Mouse (Mus musculus): ENCODE results near the gene Fam161b.

Fam161b gene

DNA sequence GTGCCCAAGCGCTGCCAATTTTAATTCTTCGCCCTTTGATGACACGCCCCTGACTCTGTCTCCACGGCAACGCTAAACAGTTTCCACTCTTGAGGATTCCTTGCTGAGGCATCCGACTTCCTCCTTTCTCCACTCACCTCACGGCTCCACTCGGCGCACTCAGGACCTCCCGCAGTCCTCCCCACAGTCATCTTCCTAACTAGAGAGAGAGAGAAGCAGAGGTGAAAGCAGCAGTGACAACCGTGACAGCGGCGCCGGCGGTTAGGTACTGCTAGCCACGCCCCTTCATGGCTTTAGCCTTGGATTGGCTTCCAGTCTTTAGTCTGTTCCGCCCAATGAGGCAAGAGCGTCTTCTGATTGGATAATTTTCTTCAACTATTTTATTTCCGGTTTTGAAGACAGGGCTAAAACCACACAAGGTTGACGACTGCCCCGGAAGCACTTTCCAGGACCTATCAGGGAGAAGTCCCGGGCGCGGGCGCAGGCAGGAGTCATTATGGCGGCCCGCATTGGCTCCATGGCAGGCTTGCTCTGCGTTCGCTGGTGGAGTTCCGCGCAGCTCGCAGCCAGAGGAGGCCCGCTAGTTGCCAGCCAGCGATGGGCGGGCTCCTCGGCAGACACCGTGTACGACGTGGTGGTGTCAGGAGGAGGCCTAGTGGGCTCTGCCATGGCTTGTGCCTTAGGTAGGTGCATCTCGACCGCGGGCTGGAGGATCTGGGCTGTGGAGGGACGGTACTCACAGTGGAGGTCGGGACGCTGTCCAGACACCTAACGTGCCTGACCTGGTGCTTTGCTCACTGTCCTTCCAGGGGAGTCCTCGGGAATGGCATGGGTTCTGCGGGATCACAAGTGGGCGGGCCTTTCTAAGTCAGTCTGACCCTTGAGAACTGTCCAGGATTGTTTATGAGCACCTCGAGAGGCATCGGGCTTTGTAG is at the start of gene Fam161b, which contains the start of gene Coq6:
TSS of gene Fam161b (minus strand) at position 279 of the 935 bp plus-strand sequence.
TSS of gene Coq6 (plus strand) at position 103 of the 935 bp plus-strand sequence.
- peak; percentile 89 for DNase-seq (ENCODE audit: low spot score)

DNA sequence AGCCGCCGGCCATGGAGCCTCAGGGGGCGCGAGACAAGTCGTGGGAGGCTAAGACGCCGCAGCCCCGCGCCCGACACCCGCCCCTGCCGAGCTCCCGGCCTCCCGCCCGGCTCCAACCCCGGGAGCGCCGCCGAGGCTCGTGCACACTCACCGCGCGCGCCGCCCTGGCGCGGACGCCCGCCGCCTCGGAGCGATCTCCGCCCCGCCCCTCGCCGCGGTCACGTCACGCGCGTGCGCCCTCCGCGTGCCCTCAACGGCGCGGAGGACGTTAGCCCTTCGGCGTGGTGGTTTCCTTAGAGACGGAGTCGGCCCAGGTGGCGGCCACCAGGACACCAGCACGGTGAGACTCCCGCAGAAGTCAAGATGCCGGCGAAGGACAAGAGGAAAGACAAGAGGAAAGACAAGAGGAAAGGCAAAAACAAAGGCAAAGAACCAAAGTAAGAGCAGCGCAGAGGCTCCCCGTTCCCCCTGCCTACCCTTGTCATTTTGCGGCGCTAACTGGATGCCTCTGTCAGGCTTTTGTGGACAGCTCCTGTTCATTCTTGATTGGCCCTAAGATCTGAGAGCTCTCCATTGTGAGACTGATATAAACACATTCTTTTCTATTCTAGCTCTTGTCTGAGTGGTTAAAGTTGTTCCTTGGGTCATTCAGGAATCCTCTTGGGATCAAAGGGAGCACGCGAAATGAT is 47.3 kb upstream of the Fam161b start, which contains the start of the genes Entpd5 and Bbof1:
TSS of gene Entpd5 (minus strand) at position 211 of the 689 bp plus-strand sequence.
TSS of gene Bbof1 (plus strand) at position 253 of the 689 bp plus-strand sequence.
- DNase-seq (ENCODE audit: low spot score) = peak; percentile 90

DNA sequence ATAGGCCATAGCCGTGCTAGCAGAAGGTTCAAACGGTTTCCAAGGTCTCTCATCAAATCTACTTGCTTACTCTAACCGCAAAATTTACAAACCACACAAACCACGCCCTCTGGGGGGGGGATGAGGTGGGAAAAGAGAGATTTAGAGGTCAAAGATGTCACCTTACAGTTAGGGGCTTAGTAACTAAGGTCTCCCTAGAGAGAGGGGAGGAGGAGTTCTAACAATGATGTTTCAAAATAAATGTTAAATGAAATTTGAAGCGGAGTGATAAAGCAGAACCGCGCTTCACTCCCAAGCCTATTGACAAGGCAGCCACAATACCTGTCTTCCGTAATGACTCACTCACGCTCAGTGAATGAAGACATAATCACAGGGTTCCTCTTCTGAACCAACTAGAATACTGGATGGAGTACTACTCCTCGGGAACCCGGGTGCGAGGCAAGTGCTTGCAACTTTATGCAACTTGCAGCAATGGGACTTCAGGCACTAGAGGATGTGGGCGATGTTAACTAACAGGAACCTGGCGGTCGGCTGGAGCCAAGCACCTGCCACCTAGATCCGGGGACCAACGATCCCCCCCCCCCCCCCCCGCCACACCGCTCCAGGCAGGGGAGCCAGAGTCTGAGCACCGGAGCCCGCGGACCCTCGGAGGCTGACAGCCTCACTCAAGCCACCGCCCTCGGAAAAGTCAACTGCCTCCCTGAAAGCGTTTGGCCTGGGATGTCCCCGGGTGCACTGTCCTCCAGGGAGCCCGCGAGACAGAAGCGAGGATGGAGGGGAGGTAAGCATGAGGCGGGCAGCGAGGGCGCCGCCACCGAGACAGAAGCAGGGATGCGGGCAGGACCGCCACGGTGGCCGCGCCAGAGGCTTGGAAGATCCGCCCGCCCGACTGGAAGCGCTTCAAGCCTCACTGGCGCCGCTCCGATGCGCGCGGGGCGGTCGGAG is 46.5 kb upstream of the Fam161b start:
- DNase-seq (ENCODE audit: low spot score) = no peak

DNA sequence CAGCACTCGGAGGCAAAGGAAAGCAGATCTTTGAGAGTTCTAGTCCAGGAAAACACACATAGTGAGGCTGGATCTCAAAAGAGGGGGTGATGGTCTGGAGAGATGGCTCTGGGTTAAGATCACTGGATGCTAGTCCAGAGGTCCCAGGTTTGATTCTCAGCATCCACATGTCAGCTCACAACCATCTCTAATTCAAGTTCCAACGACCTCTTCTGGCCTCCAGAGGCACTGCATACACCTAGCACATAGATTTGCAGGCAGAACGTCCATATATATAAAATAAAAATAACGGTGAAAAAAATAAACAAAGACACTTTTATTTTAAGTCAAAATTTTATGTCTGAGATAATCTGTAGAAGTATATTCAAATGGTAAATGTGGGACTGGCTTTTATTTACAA is 45.6 kb upstream of the Fam161b start:
- no peak for DNase-seq (ENCODE audit: low spot score)

DNA sequence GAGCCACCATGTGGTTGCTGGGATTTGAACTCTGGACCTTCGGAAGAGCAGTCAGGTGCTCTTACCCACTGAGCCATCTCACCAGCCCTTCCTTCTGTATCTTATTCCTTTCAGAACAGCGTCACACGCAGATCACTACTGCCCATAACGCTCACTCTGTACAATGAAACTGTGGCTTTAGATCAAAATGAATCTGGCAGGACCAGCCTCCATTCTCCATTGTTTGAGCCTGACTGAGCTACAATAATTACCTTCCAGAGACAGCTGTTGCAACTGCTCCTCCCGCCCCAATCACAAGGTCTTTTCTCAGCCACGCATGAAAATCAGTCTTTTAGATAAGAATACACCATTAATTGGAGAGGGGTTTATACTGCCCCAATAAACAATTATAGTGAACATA is 42.9 kb upstream of the Fam161b start:
- no peak for DNase-seq (ENCODE audit: low spot score)

GRCm38 (mm10) chr12:84402923-84403322 is 41.3 kb upstream of the Fam161b start:
- DNase-seq (ENCODE audit: low spot score) = no peak

GRCm38 (mm10) chr12:84400653-84401052 is 39.0 kb upstream of the Fam161b start:
- DNase-seq (ENCODE audit: low spot score) = no peak

DNA sequence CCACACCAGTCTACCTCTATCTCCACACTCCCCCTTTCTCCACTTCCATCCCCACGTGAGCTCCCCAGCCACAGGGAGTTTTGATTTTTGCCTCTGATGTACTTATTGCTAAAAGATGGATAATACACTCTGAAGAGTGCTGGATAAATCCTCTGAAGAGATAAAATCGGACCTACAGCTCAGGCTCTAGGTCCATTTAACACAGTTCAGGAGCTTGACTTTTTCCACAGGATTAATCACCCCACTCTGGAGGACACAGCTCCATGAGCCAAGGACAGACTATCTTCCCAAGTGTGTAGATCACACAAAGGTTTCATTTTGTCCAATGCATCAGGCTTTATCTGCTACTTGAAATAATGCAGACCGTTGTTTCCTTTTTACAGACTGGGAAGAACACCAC is 38.4 kb upstream of the Fam161b start:
- DNase-seq (ENCODE audit: low spot score) = no peak

DNA sequence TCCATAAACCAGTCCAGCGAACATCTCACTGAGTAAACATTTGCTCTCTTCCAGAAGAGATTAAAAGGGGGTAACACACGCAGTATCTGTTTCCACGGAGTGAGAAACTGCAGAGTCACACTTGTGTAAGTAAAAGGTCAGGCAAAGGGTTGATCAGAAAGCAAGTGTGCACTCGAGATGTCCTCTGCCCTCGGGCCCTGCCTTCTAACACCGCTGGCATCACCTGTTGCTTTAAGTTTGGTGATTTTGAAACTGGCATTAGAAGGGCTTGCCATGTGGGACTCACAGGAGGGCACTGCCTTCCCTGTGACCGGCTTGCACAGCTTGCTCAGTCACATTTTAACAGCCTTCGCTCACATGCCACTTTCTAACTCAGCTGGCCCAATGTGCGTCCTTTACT is 38.0 kb upstream of the Fam161b start:
- DNase-seq (ENCODE audit: low spot score) = no peak

- DNase-seq (ENCODE audit: low spot score) = no peak
Measured at GRCm38 (mm10) chr12:84399135-84399534, 37.5 kb upstream of the Fam161b start.

- DNase-seq (ENCODE audit: low spot score) = no peak
Measured at GRCm38 (mm10) chr12:84398629-84399028, 37.0 kb upstream of the Fam161b start.

GRCm38 (mm10) chr12:84397685-84398084 is 36.1 kb upstream of the Fam161b start:
- DNase-seq (ENCODE audit: low spot score) = no peak

- DNase-seq (ENCODE audit: low spot score) = no peak
Measured at GRCm38 (mm10) chr12:84396947-84397679, 35.5 kb upstream of the Fam161b start.

- DNase-seq (ENCODE audit: low spot score) = no peak
Measured at GRCm38 (mm10) chr12:84393847-84394246, 32.2 kb upstream of the Fam161b start.

- DNase-seq (ENCODE audit: low spot score) = no peak
Measured at GRCm38 (mm10) chr12:84392681-84393080, 31.0 kb upstream of the Fam161b start.

- DNase-seq (ENCODE audit: low spot score) = no peak
Measured at GRCm38 (mm10) chr12:84390336-84390735, 28.7 kb upstream of the Fam161b start.

GRCm38 (mm10) chr12:84388774-84389400 is 27.3 kb upstream of the Fam161b start:
- no peak for DNase-seq (ENCODE audit: low spot score)

GRCm38 (mm10) chr12:84388097-84388496 is 26.5 kb upstream of the Fam161b start:
- no peak for DNase-seq (ENCODE audit: low spot score)

DNA sequence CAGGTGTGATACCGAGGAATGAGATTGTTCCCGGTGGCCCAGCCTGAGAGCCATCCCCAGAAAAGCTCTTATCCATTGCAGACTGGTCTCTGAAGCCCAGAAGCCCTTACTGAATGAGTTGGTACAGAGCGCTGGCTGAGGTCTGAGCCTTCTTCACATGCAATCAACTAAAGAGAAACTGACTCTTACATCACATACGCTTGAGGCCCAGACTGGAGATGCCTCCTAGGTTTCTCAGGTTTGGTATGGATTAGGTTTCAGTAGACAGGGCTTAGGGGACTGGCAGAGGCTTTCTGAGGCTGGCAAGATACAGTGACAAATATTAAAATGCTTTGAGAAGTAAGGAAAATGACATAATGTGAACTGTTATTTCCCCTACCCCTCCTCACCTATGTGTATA is 23.8 kb upstream of the Fam161b start:
- no peak for DNase-seq (ENCODE audit: low spot score)

GRCm38 (mm10) chr12:84384644-84385081 is 23.0 kb upstream of the Fam161b start:
- DNase-seq (ENCODE audit: low spot score) = peak; percentile 25
